Mouse (Mus musculus) frontal cortex, postnatal 10 days (tissue): ENCODE measurements around the gene Epha1.

Experiments used
- DNase-seq, 2 experiments: peaks; one replicate each; pipeline ENCODE4 v3.0.0; 2022; ENCODE audit warnings: low spot score in 2 of 2, mixed read lengths in 1 of 2

The Epha1 gene

DNA sequence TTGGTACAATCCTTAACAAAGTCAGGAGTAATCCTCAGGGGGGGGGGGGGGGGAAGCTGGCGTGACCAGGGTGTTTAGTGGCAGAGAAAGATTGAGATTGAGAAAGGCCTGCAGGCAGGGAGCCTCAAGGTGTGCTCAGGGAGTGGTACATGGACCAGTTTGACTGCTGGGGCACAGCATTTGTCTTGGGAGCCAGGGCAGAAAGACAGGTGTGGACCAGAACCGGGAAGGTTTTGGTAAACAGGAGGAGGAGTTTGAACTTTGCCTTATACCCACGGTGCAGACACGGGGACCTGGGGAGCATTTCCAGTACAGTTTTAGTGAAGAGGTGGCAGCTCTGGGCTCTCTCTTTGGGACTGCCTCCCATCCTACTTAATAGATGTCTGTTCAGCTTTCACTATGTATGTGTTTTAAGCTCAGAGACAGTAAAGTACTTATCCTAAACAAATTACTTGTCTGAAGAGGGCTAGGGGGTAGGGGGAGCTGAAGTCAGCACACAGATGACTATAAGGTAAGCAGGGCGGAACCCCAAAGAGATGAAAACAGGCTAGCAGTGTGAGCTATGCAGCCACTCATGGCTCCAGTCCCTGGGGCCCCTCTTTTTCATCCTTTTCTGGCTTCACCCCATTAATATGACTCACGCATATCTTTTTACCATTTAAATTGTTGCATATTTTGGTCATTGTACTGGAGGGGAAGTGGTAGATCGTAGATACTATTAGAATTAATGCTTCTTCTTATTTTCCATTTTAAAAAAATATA, 782 bp upstream of the Epha1 start:
- DNase-seq, result no peak

DNA sequence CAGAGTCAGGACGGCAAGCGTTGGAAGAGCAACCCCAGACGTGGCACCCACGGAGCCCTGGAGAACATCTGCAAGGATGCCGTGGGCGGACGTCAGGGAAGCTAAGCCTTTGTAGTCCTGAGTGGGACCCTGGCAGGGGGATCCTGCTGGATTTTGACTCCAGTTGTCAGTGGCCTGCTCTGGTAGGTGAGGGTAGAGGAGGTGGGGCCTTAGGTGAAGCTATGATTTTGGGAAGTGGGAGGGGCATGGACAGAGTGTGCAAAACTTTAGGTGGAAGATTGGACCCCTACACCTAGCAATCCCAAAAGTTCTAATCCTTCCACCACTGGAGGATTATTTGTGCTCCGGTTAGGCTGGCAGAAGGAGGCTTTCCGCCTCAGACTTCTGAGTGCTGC, 650 bp downstream of the Epha1 start:
- DNase-seq, result no peak

DNA sequence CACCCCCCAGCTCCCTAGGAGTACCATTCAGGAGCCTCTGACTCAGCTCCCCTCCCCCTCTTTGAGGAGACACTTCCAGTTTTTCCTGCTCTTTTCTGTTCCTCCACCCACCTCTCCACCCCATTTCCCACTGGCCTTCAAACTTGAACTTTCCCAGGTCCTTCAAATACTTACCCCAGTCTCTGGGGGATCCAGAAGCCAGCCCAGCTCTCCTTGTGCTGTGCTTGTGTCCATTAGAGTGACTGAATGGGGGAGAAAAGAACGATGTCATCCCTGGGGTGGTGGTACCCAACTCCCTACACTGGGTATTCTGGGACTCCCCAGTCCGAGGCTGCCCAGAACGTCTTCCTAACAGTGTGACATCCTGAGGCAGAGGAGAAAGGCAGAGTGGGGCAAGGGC, 1.1 kb downstream of the Epha1 start:
- DNase-seq, result no peak

DNA sequence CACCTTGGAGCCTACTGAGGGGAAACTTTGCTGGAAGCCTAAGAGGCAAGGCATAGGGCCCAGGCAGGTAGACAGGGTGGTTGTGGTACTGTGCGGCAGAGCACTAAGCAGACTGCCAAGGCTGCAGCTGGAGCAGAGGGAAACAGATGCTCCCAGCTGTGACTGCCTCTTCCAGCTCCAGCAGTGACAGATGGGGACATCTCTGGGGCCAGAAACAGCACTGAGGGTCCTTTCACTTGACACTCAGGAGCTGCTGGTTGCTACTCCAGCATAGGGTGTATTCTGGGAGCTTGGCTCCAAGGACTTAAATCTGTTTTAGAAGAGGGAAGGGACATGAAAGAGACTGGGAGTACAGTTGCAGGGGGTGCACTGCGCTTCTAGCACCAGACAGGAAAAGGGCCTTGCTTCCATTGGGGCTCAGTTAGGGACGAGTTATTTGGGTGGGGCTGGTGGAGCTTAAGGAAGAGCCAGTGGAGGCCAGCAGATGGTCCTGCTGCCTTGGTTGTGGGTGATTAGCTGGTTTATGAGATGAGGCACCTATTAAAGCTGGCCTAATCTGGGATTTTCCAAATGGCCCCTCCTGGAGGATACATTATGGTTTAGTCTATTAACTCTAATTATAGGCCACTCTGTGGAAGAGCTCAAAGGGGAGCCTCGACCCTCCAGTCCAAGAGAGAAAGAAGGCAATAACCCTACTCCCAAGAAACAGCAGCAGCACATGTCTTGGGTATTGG, 2.3 kb downstream of the Epha1 start:
- DNase-seq, result no peak

DNA sequence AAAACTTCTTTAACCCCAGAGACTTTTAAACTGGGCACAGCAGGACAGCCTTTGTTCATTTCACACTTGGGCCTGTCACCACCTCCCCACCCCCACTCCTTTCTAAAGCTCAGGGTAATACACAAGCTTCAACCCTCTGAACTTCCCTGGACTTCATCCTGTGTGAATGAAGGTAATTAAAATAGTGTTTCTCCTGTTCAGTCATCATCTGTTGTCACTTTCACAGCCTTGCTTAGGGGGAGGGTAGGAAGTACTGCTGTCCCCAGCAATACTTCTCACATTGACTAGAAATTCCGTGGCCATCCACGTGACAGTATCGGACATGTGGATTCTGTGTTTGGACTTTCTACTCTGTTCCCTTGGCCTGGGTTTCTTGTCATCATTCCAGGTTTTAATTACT, 3.2 kb downstream of the Epha1 start:
- no peak for DNase-seq

DNA sequence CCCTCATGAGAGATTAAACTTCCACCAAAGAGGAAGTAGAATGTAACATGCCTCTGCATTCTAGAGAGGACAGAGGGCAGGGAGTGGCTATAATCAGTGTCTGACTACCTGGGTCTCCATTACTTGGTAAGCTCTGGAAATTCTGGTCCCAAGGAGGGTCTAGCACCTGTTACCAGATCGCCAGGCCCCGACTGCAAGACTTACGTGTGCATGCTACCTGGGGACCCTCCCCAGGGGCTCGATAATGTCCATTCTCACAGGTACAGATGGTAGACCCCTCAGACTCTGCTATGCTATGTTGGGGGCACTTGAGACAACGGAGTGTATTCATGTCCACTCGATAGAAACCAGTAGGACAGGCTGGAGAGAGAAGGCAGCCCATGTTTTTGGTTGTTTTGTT, 7.9 kb downstream of the Epha1 start:
- DNase-seq, result no peak

DNA sequence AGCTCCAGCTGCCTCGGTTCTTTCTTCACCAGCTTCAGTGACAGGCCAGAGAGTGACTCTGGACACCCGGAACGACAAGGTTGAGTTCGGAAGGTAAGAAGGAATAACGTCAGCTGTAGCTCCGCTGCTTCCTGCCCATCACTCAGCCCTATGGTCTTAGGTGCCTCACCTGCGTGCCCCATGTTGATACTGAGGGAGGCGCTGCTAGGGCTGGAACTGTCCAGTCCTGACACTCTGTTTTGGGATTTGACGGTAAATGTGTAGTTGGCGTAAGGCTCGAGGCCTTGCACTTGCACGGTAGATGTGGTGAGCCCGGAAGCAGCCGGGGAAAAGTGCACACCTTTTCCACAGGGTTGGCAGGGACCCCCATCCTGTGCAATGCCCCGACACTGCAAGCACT, 8.5 kb downstream of the Epha1 start:
- no peak for DNase-seq

DNA sequence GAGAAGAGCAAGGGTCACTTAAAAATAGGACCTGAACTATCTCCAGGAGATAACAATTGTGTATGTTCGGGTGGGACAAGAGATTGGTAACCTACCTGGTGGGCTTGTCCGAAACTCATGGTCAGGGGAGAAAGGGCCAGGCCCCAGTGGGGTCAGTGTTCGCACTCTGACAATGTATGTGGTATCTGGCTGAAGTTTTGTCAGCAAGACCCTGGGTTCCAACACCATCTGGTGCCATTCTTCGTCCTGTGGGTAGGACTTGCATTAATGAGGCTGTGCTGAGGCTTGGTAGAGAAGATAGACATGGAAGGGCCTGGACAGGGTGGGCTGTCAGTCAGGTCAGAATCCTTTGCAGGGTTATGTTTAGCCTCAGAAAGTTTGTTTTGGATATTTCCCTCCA, 9.0 kb downstream of the Epha1 start:
- no peak for DNase-seq

DNA sequence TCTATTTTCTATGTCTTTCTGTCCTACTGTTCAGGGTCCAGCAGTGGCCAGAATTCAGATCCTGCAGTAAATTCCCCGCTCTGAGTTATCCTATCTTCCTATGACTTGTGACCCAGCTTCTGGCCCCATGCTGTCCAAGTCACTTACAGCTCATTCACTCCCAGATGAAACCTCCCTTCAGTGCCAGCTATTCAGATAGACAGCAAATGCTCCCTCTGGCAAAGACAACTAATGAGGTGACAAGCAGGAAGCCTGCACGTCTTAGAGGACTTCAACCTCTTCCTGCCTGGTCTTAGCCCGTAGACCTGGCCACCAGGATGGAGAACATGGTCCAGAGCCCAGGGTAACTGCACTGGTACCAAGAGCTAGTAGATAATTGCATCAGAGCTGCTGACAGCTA, 10.1 kb downstream of the Epha1 start:
- DNase-seq, result no peak

DNA sequence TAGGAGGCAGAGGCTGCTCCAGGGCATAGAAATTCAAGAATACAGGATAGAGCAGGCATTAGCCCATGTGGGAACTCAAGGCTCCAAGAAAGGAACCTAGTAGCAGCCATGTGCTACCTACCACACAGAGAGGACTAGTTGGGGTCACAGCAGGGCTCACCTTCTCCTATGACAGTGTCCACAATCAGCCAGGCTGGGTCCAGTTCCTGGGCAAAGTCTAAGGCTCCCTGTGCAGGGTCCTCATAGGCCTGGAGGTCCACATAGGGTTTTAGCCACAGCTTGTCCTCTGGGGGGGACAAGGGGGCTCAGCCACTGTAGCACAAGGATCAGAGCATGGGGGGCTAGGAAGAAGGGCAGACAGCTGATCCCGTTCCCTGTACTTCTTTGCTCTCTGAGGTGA, 10.6 kb downstream of the Epha1 start:
- no peak for DNase-seq

DNA sequence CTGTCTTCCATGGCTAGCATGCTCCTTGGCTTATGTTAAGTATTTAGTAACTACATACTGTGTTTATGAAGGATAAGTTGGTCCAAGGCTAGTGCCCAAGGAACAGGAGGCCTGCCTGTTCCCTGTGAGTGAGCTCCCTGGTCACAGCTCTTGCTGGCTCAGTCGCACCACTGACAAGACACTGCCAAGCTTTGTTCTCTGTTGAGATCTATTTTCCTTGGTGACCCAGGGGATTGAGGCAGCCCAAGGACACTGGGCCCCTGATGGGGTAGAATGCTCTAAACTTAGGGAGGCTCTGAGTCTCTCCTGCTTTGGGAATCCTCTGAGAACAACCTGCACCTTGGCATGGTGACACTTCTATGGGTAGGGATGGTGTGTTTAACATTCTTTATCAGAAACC, 11.0 kb downstream of the Epha1 start:
- no peak for DNase-seq

DNA sequence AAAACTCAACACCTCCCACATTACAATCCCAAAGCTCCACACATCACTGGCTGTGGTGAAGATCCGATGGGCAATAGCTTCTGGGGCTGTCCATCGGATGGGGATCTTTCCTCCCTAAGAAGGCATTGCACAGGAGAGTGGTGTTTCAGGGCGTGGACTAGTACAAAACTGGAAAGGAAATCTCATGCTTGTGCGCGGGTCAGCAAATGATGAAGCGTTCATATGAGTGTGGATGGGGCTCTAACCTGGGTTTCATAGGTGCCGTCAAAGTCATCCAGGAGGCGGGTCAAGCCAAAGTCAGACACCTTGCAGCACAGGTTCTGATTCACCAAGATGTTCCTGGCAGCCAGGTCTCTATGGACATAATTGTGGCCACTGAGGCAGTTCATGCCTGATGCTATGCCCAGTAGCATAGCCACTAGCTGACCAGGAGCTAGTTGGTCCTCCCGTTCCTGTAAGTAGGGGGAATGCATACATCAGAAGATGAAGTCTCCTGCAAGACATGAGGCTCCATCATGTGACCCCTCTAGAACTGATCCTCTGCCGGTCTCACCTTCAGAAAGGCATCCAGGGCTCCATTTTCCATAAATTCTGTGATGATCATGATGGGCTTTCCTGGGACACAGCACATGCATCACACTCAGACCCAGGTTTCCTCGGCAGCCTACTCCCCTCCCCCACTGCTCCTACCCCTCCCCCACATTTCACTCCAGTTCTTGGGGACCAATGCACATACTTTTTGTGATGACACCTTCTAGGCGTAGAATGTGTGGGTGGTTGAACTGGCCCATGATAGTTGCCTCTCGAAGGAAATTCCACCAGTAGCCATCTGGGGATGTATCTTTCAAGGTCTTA, 11.8 kb downstream of the Epha1 start:
- DNase-seq, result no peak

DNA sequence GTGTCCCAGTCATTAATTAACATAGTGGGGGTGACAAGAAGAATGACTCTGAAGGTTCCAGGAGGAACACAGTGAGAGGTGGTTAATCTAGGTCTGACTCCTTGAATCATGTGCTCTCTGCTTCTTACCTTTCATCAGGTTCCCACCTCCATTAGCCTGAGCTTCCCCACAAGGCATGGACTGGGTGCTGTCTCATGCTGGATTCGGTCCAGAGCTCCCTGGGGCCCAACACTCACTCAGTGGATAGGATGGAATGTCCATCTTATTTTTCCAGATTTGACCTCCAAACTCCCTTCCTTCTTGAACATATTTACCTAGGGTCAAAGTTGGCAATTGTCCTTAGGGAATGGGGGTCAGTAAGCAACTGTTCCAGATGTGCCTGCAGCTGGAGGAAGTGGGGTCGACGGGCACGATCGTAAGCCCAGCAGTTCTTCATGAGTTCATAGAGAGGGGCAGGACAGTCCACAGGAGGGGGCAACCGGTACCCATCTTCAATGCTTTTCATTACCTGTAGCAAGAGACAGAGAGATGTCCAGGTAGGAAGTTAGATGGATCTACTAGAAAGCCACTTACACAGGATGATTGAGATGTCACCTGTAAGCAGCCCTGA, 12.7 kb downstream of the Epha1 start:
- DNase-seq, result no peak

DNA sequence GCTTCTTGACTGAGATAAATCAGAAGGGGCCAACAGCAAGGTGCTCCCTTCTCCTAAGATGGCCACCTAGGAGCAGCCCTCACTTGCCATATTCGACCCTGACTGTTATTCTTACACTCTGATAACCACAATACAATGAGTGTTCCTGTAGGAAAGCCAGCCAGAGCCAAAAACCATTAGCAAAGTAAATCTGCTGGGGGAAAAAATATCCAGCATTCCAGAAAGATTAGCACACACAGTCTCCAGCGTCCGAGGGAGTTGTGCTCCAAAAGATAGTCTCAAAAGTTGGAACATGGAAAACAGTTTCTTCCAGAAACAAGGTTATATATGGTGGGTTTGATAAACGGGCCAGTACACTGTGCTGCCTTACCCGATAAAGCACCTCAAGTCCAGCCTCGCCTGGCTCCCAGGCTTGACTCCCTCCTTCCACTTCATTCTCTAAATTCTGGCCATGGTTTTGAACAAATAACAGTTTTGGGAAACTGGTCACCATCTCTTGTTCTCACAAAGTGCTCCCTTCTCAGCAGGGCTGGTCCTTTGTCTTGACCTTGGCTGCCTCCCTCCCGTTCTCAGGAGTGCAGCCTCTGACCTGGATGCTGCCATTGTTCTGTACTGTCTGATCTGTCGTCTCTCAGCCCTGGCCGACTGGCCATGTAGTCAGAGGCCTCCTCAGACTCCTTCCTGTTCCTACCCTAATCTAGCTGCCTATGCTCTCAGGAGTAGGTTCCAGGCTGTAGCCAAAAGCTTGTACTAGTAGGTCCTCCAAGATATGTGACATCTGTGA, 13.5 kb downstream of the Epha1 start:
- DNase-seq, result no peak

DNA sequence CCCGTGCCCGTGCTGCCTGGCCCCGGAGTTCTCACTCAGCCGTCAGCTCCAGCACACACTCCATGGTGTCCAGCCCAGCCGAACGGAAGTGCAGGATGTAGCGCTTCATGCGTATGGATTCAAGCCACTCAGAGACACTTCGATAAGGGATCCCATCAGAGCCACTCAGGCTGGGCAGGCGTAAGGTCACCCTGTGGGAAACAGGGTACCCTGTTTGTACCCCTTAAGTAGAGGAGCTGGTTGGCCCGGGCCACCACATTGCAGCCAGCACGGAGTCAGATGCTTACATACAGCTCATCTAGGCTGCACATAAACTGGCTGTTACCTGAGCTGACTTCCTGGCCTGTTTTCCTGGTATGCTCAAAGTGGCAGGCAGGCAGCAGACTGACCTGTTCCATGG, 14.2 kb downstream of the Epha1 start:
- no peak for DNase-seq

DNA sequence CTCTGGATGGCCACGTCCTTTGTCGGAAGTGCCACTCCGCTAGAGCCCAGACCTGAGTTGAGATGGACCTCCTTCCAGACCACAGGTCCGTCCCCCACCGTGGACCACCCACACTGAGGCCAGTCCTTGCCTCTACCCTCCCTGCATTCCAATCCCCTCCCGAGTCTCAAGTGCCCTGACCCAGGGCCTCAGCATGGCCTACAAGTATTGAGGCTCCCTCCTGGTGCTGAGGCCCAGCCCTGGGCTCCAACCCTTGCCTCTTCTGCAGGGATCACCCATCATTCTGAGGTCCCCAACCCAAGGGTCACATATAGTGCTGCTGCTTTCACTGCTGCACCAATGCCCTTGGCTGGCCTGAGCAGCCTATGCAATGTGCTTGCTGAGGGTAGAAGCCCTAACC, 15.2 kb downstream of the Epha1 start:
- DNase-seq, result no peak

DNA sequence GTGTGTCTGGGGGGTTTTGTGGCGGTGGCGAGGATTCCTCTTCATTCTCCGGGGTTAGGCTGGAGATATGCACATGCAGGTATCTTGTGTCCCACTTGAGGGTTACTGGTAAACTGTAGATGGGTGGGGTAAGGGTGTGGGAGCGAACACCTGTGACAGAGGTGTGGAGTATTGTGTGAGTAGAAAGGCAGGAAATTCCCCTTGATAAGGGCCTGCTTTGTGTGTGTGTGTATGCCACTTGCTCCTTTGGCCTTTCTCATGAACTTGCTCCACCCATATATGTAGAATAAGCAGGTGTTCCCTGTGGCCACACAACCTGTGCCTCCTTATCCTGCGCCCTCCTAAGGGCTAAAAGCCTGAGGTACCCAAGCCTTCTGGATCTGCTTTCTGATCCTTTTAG, 16.2 kb downstream of the Epha1 start:
- DNase-seq, result no peak

DNA sequence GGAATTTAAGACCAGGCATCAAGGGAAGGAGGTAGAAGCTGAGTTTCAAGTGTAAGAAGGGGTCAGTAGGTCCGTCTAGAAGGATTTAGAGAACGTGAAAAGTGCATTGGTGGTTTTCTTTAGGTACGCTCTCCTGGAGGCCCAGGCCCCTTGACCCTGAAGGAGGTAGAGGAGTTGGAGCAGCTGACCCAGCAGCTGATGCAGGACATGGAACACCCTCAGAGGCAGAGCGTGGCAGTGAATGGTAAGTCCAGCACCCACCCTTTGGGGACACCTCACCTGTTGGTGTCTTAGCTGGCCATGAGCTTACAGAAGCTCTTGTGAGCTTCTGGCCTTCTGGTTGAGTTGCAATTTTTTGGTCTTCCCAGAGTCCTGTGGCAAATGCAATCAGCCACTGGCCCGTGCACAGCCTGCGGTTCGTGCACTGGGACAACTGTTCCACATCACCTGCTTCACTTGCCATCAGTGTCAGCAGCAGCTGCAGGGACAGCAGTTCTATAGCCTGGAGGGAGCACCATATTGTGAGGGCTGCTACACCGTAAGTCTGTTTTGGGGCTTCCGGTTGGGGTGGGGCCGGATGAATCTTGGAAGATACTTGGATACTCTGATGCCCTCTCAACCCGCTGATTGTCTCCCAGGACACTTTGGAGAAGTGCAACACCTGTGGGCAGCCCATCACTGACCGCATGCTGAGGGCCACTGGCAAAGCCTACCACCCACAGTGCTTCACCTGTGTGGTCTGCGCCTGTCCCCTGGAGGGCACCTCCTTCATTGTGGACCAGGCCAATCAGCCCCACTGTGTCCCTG, 17.1 kb downstream of the Epha1 start:
- no peak for DNase-seq

DNA sequence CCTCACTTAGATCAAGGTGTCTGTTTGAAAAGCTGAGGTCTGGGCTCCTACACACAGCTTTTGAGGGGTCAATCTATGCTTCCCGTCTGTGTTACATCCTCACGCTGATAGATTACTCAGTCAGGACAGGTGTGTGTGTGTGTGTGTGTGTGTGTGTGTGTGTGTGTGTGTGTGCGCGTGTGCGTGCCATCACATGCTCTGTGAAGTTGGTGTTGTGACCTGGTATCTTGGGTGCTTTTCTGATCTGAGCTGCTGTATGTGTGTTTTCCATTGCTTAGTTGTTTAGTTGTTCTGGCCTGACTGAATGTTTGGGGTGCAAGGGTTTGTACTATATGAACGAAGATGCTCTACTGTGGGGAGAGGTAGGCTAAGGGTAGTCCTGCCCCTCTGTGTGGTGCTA, 17.7 kb downstream of the Epha1 start:
- no peak for DNase-seq
